Mouse (Mus musculus): ENCODE measurements around the gene 4931406C07Rik. TPM values are rescaled to one million over a fixed set of nuclear protein-coding genes. Genes with fewer than 3 reads are reported as not detected.
"Not testable (repeated sequence)": the region's sequence is repeated elsewhere in the genome, so short reads cannot be mapped to it uniquely, and the experiment has no call there.

Gene 4931406C07Rik
- polyA plus RNA-seq (2015; fragmentation: Nextera tagmentation; extraction: Ambion mirVana) = 12.1 and 13.9 TPM in 2 replicates

DNA sequence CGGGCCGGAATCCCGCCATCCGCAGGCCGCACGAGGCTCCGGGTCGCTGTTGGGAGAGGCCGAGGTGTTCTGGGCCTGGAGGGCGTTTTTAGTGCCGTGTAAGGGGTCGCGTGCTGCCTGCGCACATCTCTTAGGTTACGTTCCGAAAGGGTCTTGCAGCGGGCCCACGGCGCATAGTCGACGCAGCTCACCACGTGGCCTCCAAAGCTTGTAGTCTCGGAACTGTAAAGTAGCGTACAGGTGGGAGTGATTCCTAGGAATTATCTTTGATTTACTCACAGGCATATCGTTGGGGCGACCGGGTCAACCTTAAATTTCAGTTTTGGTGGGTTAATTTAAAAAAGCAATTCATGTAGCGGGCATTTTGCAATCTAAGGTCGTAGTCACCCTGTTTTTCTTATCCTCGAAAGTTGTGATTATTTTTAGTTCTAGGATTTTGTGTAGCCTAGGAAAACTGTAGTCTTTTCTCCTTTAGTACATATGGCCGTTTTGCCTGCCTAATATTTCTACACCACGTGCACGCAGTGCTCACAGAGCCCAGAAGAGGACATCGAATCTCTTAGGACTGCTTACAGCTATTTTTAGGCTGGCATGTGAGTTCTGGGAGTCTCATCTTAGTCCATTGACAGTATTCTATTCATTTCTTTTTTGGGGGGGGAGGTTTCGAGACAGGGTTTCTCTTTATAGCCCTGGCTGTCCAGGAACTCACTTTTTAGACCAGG lies at the start of gene 4931406C07Rik:
Gene 4931406C07Rik, minus strand, starts transcription at position 51 of the 722 bp plus-strand sequence.
- H3K9me3 ChIP-seq = no peaks in the 10 kb centered on the region
- peak within 1 kb of the TSS; percentile 74 for H3K4me2 ChIP-seq
- peak; percentile 89 for ATAC-seq (replicated peaks)
- WGBS = under 1% methylated on average over 35 of the region's 35 CpGs
- H3K27ac ChIP-seq = peak within 1 kb of the TSS; percentile 92
- H3K9ac ChIP-seq = peak within 1 kb of the TSS; percentile 99
- peak within 1 kb of the TSS; percentile 98 for H3K4me3 ChIP-seq
- H3K4me1 ChIP-seq = peaks cover 33% of the 10 kb centered on the region
- H3K27me3 ChIP-seq (replicated peaks) = no peaks in the 10 kb centered on the region
- peaks cover 12% of the 10 kb centered on the region for H3K36me3 ChIP-seq (replicated peaks)

DNA sequence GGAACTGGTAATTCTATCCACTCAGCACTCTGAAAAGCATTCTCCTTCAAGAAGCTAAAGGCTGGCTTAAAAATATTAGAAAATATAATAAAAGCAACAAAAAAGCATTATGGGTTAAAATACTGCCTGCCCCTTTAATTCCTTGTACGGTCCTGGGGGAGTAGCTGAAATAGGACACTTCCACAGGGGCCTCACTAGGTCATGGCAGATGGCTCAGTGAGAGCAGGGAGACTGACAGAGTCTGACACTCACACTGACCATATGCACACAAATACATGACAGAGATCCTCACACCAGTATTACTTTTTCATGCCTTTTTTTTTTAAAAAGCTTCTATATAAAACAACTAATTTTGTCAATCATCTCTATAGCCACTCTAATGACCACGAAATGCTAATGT lies 43.7 kb upstream of the 4931406C07Rik start:
- no peaks in the 10 kb centered on the region for H3K9me3 ChIP-seq
- H3K4me2 ChIP-seq = no peak overlapping the region
- H3K36me3 ChIP-seq (replicated peaks) = peaks cover 13% of the 10 kb centered on the region; the same call in 1 of the 2 replicates
- no peak for ATAC-seq (replicated peaks)
- WGBS = 82% methylated on average over 2 of the region's 2 CpGs
- no peaks in the 10 kb centered on the region for H3K27me3 ChIP-seq (replicated peaks)
- H3K4me1 ChIP-seq = no peaks in the 10 kb centered on the region
- H3K4me3 ChIP-seq = no peak overlapping the region
- H3K9ac ChIP-seq = no peak overlapping the region
- no peak overlapping the region for H3K27ac ChIP-seq

DNA sequence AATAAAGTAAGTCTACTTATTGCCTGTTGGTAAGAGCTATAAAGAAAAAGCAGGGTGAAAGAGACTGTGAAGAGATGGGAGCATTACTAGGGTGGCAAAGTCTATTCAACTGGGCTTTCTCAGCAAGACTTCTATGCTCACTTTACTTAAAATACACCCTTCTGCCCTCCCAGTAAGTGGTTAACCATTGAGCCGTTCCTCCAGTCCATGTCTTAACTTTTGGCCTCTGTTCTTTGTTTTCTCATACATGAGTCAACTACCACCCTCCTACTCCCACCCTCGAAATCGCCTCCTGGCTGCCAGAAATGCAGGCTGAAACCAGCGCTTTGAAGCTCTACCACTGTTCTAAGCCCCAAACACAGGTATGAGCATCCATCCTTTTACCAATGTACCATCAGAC lies 31.5 kb upstream of the 4931406C07Rik start:
- H3K27me3 ChIP-seq (replicated peaks) = no peaks in the 10 kb centered on the region
- no peak overlapping the region for H3K4me3 ChIP-seq
- peaks cover 63% of the 10 kb centered on the region for H3K36me3 ChIP-seq (replicated peaks)
- no peak overlapping the region for H3K4me2 ChIP-seq
- H3K27ac ChIP-seq = no peak overlapping the region
- no peaks in the 10 kb centered on the region for H3K9me3 ChIP-seq
- no peak overlapping the region for H3K9ac ChIP-seq
- WGBS = 85% methylated on average over 4 of the region's 4 CpGs
- no peaks in the 10 kb centered on the region for H3K4me1 ChIP-seq
- no peak for ATAC-seq (replicated peaks)

DNA sequence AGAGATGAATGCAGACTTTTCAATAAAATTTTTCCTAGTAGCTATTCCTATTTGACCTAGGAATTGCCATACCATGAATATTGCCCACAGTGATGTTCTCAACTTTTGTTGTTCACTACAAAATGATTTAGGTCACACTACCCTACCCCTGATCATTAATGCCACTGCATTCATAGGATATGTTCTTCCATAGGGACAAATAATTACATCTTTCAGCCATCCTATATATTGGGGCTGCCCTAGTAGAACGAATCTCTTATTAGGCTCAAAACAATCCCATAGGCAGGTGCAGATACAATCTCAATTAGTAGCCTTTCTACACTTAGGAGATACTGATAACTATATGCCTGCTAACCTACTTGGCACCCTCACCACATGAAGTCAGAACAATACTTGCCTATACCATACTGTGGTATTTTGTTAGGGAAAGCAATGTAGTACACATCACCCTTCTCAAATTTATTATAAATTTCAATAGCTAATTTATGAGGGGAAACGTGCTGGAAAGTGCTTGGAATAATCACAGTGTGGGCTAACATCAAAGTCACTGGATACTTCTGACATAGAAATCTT lies 12.0 kb upstream of the 4931406C07Rik start:
- Histone ChIP-seq H3K4me2 (no peak overlapping the region), H3K27ac (no peak overlapping the region), H3K27me3 (replicated peaks) (no peaks in the 10 kb centered on the region), H3K4me3 (no peak overlapping the region), H3K36me3 (replicated peaks) (peaks cover 49% of the 10 kb centered on the region), H3K4me1 (no peaks in the 10 kb centered on the region), H3K9me3 (no peaks in the 10 kb centered on the region), H3K9ac (no peak overlapping the region)
- 84% methylated on average over 2 of the region's 2 CpGs for WGBS
- ATAC-seq (replicated peaks) = peak; percentile 46; the same call in 1 of the 2 replicates

DNA sequence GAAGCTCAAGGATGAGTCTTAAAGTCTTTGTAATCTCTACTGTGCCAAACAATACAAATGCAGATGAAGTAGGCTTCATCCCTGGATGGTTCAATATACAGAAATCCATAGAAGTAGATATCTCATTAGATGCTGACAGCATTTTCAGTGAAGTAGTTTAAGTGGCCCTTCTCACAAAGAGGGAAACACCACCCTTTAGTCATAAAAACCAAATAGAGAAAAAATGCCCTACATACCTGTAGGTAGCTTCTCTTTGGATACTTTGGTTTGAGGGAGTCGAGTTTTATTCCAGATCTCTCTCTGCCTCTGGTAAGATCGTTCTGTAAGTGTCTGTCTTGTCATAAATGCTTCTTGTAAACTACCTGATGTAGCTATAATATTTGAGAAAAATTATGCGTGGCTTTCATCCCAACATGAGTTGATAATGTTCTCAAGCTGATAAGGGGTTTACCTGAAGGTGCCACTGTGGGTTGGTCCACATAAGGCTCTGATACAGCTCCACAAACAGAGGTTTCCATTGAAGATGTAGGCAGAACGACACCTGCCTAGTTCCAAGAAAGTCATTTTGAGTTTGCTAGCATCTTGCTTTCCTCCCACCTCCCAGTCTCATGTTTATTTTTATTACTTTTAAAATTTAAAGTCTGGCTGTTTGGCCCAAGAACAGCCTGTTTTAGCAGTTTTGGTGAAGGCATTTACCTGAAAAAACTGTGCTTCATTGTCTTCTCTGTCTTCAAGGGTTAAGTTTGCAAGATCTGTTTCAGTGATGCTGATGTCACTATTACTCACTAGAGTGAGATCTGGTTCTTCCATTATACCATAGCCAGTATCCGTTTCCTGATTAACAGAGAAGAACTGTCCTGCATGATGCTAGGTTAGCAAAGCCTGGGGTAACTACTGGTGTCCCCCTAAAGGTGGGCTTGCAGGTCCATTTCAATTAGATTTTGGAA lies 11.2 kb upstream of the 4931406C07Rik start:
- Histone ChIP-seq H3K9me3 (no peaks in the 10 kb centered on the region), H3K4me2 (no peak overlapping the region), H3K27ac (no peak overlapping the region), H3K27me3 (replicated peaks) (no peaks in the 10 kb centered on the region), H3K9ac (no peak overlapping the region), H3K36me3 (replicated peaks) (peaks cover 47% of the 10 kb centered on the region), H3K4me3 (no peak overlapping the region), H3K4me1 (no peaks in the 10 kb centered on the region)
- ATAC-seq (replicated peaks) = 0 out of 2 replicates have a peak, but pooled peaks have one; percentile 28
- 62% methylated on average over 5 of the region's 5 CpGs for WGBS

DNA sequence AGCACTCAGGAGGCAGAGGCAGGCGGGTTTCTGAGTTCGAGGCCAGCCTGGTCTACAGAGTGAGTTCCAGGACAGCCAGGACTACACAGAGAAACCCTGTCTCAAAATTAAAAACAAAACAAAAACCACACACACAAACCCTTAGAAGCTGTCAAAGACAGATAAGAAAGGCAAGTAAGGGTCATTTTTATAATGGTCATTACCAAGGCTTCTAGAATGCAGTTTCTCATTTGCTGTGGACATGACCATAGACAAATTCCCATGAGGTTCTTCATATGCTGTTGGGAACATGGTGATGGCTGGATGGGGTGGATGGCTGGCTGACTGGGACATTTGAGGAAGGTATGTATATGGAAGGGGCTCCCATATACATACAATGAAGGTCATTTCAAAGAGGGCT lies 10.0 kb upstream of the 4931406C07Rik start:
- not testable (repeated sequence) for H3K4me3 ChIP-seq; H3K27ac ChIP-seq; H3K9ac ChIP-seq; H3K4me2 ChIP-seq; H3K4me1 ChIP-seq; H3K27me3 ChIP-seq (replicated peaks); H3K9me3 ChIP-seq; ATAC-seq (replicated peaks)
- WGBS = 95% methylated on average over 2 of the region's 2 CpGs
- H3K36me3 ChIP-seq (replicated peaks) = peaks cover 37% of the 10 kb centered on the region

DNA sequence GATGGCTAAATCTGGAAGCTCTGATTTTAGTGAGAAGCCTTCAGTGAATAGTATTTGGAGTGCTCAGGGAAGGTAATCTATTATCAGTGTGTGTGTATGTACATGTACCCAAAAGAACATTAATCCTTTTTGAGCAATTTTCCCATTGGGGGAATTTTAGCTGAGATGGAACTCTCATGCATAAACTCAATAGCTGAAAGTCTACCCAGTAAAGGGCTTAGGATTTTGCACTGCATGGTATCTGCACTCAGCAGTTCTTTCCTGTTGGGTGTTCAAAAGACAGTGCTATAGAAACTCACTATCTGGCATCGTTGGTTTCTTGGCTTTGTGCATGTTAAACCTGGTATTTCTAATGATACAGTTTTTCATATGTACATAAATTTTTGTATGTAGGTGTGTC lies 8.4 kb upstream of the 4931406C07Rik start:
- H3K27me3 ChIP-seq (replicated peaks) = no peaks in the 10 kb centered on the region
- no peaks in the 10 kb centered on the region for H3K9me3 ChIP-seq
- H3K4me1 ChIP-seq = no peaks in the 10 kb centered on the region
- ATAC-seq (replicated peaks) = no peak
- H3K27ac ChIP-seq = no peak overlapping the region
- H3K4me3 ChIP-seq = no peak overlapping the region
- peaks cover 41% of the 10 kb centered on the region for H3K36me3 ChIP-seq (replicated peaks)
- no peak overlapping the region for H3K9ac ChIP-seq
- 98% methylated on average over 1 of the region's 1 CpGs for WGBS
- no peak overlapping the region for H3K4me2 ChIP-seq

DNA sequence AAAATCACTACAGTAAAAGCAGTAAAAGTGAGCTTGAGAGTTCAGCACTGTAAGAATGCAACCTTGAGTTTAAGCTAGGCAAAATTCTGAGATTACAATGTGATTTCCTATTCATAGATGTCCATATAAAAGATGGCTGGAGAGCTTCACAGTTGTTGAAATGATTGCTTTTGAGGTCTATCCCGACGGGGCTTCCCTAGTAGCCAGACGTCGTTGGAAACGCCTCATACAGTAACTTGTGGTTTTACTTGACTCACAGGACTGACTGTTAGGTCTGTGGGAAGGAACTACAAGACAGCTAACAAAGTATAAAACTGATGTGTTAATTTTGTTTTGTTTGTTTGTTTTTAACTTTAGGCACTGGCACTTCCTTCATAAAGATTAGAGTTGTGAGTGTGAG lies 7.4 kb upstream of the 4931406C07Rik start:
- no peak for ATAC-seq (replicated peaks)
- Histone ChIP-seq H3K4me1 (peaks cover 7% of the 10 kb centered on the region), H3K4me3 (no peak overlapping the region), H3K36me3 (replicated peaks) (peaks cover 49% of the 10 kb centered on the region), H3K9me3 (no peaks in the 10 kb centered on the region), H3K9ac (no peak overlapping the region), H3K27me3 (replicated peaks) (no peaks in the 10 kb centered on the region), H3K4me2 (no peak overlapping the region), H3K27ac (no peak overlapping the region)
- 92% methylated on average over 5 of the region's 5 CpGs for WGBS

DNA sequence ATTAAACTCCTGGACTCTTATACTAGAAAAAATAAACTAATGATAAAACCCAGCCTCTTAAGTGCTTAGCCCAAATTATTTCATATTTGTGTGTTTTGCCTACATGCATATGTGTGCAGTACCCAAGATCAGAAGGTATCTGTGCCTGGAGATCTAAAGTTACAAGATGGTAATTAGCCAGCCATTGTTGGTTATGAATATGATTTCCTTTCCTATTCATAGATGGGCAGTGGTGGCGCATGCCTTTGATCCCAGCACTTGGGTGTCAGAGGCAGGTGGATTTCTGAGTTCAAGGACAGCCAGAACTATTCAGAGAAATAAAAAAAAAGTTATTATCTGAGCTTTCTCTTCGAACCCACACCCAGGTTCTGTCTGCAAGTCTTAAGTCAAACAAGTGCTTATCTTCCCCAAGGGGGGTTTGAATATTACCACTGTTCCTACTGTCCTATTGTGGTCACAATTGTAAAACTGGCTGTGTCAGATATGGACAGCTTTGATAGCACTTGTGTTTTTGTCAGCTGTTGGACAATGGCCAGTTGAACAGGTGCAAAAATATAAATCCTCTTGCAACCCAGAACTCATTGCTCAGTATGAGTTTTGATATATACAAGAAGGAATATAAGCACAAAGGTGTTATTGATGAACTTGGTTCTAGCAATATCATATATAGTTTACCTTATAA lies 5.9 kb upstream of the 4931406C07Rik start:
- H3K4me2 ChIP-seq = no peak overlapping the region
- no peak overlapping the region for H3K4me3 ChIP-seq
- H3K9ac ChIP-seq = no peak overlapping the region
- H3K27ac ChIP-seq = no peak overlapping the region
- H3K27me3 ChIP-seq (replicated peaks) = no peaks in the 10 kb centered on the region
- no peak for ATAC-seq (replicated peaks)
- WGBS = 87% methylated on average over 2 of the region's 2 CpGs
- H3K4me1 ChIP-seq = peaks cover 21% of the 10 kb centered on the region
- peaks cover 44% of the 10 kb centered on the region for H3K36me3 ChIP-seq (replicated peaks)
- H3K9me3 ChIP-seq = no peaks in the 10 kb centered on the region

DNA sequence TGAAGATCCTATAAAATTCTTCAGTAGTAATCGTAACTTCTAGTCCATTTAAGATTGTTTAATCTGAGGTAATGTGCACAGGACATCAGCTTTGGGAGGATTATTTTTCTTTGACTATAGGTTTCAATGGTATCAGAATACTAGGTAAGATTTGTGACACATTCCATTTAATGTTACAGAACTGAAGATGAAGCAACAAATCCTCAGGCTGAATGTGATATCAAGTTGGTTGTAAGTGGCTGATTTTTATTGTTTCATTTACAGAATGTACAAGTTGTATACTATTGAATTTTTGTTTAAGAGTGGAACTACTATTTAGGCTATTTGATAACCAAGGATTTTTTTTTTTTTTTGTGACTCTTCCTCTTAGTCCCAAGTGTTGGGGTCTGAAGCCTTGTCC lies 3.9 kb upstream of the 4931406C07Rik start:
- H3K36me3 ChIP-seq (replicated peaks) = peaks cover 35% of the 10 kb centered on the region
- H3K9me3 ChIP-seq = no peaks in the 10 kb centered on the region
- no peak overlapping the region for H3K4me3 ChIP-seq
- no peak overlapping the region for H3K27ac ChIP-seq
- H3K4me2 ChIP-seq = no peak overlapping the region
- H3K4me1 ChIP-seq = peaks cover 33% of the 10 kb centered on the region
- 92% methylated on average over 1 of the region's 1 CpGs for WGBS
- H3K27me3 ChIP-seq (replicated peaks) = no peaks in the 10 kb centered on the region
- no peak overlapping the region for H3K9ac ChIP-seq
- no peak for ATAC-seq (replicated peaks)

DNA sequence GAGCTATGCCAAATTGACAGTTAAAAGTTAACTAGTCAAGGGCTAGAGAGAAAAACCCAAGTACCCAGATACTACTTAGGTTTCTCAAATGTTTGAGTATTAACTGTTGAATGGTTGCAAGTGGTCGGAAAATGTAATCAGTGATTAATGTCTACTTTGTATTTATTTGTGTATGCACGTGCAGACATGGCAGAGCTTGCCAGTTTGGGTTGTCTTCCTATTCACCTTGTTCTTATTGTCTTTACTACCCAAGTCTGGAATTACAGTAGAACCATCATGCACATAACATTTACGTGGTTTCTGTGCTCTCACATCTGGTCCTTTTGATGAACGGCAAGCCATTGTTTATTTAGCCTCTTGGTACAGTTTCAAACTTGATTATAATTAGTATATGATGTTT lies 3.2 kb upstream of the 4931406C07Rik start:
- peaks cover 33% of the 10 kb centered on the region for H3K4me1 ChIP-seq
- WGBS = 80% methylated on average over 4 of the region's 4 CpGs
- no peak overlapping the region for H3K27ac ChIP-seq
- no peak for ATAC-seq (replicated peaks)
- H3K36me3 ChIP-seq (replicated peaks) = peaks cover 27% of the 10 kb centered on the region
- H3K4me2 ChIP-seq = no peak overlapping the region
- H3K9ac ChIP-seq = no peak overlapping the region
- H3K9me3 ChIP-seq = no peaks in the 10 kb centered on the region
- no peak overlapping the region for H3K4me3 ChIP-seq
- H3K27me3 ChIP-seq (replicated peaks) = no peaks in the 10 kb centered on the region

DNA sequence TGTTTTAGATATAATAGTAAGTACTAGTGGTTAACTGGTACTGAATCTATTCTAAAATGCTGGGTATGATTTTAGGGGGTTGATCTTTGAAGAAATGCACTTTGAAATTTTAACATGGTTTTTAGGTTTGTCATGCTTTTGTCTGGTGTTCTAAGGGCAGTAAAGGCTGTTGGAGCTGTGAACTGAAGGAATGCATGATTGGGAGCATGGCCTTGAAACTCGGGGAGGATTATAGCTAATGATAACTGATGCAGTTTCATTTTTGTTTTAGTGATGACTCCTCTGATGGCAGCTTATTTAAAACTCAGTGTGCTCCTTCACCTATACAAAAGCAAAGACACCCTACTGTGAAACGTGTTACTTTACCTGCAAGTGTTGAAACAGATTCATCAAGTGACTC lies 2.0 kb upstream of the 4931406C07Rik start:
- no peak overlapping the region for H3K9ac ChIP-seq

More for the DNA sequence above, 2.0 kb upstream of the 4931406C07Rik start:
- H3K27me3 ChIP-seq (replicated peaks) = no peaks in the 10 kb centered on the region
- H3K36me3 ChIP-seq (replicated peaks) = peaks cover 15% of the 10 kb centered on the region
- no peak overlapping the region for H3K27ac ChIP-seq
- H3K4me3 ChIP-seq = no peak overlapping the region
- no peaks in the 10 kb centered on the region for H3K9me3 ChIP-seq
- H3K4me2 ChIP-seq = no peak overlapping the region
- 57% methylated on average over 2 of the region's 2 CpGs for WGBS
- H3K4me1 ChIP-seq = peaks cover 33% of the 10 kb centered on the region
- ATAC-seq (replicated peaks) = no peak
